ENCODE assay signal across 12 mouse cellular contexts in genomic region chr11:95071266-95071665, GRCm38 (mm10). TPM values are rescaled to one million over a fixed set of nuclear protein-coding genes. Genes with fewer than 3 reads are reported as not detected.
A peak's percentile ranks its signal among the peaks of the same experiment; 100 is the strongest.
DNase-seq lines count a peak whose midpoint lies in the region; ATAC-seq lines count a peak whose summit lies in the region.
"Had no signal": no experiment of that assay in that cellular context is flagged by ENCODE, and none has a peak within 500 bp of the region (broad histone marks: within the 10 kb centered on the region; RNA-seq: fewer than 3 reads in every experiment).

No protein-coding gene starts in this region.

- H3K9me3 ChIP-seq in heart, embryonic 15.5 days (replicated peaks), result no peaks in the 10 kb centered on the region
- H3K9me3 ChIP-seq in lung, embryonic 15.5 days, result no peaks in the 10 kb centered on the region
- H3K9me3 ChIP-seq: embryonic facial prominence, embryonic 12.5 days; hindbrain, embryonic 15.5 days had no signal

- ATAC-seq in cerebellum, adult (ENCODE audit: insufficient number of reproducible peaks, low FRiP score, low TSS enrichment), result no peak
- peak; percentile 80 for ATAC-seq in heart, embryonic 15.5 days (replicated peaks; ENCODE audit: insufficient number of reproducible peaks, insufficient read depth, low FRiP score, low read depth)
- ATAC-seq in lung, embryonic 15.5 days (ENCODE audit: borderline replicate concordance, extremely low read depth, low FRiP score, low TSS enrichment), result peak; percentile 71
- ATAC-seq: CD4-positive, CD25-positive, alpha-beta regulatory T cell, adult 4 months had no signal

- 10% methylated on average over 7 of the region's 7 CpGs for WGBS in heart, embryonic 15.5 days
- WGBS in lung, embryonic 15.5 days, result 9% methylated on average over 7 of the region's 7 CpGs

- H3K36me3 ChIP-seq in heart, embryonic 15.5 days, result peaks cover 3% of the 10 kb centered on the region; the same call in 1 of the 2 replicates
- no peaks in the 10 kb centered on the region for H3K36me3 ChIP-seq in lung, embryonic 15.5 days
- H3K36me3 ChIP-seq: embryonic facial prominence, embryonic 12.5 days; hindbrain, embryonic 15.5 days had no signal

- H3K4me3 ChIP-seq in heart, embryonic 15.5 days, result no peak overlapping the region
- H3K4me3 ChIP-seq in lung, embryonic 15.5 days, result no peak overlapping the region
- H3K4me3 ChIP-seq: embryonic facial prominence, embryonic 12.5 days; hindbrain, embryonic 15.5 days had no signal

- H3K27ac ChIP-seq in heart, embryonic 15.5 days, result peak overlapping the region; percentile 86
- peak overlapping the region; percentile 86 for H3K27ac ChIP-seq in lung, embryonic 15.5 days
- H3K27ac ChIP-seq: embryonic facial prominence, embryonic 12.5 days; hindbrain, embryonic 15.5 days had no signal

- no peaks in the 10 kb centered on the region for H3K27me3 ChIP-seq in heart, embryonic 15.5 days
- H3K27me3 ChIP-seq in lung, embryonic 15.5 days, result peaks cover 12% of the 10 kb centered on the region
- H3K27me3 ChIP-seq: hindbrain, embryonic 15.5 days had no signal

- peak overlapping the region; percentile 30 for H3K4me2 ChIP-seq in heart, embryonic 15.5 days
- H3K4me2 ChIP-seq in lung, embryonic 15.5 days, result peak overlapping the region; percentile 30
- H3K4me2 ChIP-seq: embryonic facial prominence, embryonic 12.5 days; hindbrain, embryonic 15.5 days had no signal

- peaks cover 76% of the 10 kb centered on the region for H3K4me1 ChIP-seq in heart, embryonic 15.5 days (replicated peaks)
- H3K4me1 ChIP-seq in lung, embryonic 15.5 days, result peaks cover 75% of the 10 kb centered on the region

- peak; percentile 35 to 51 for DNase-seq in cerebellum, postnatal 25 days
- DNase-seq in Muller cell, postnatal 12 days (ENCODE audit: inconsistent ontology term), result peak; percentile 85
- no peak for DNase-seq in embryo, embryonic 9.5 days (ENCODE audit: extremely low spot score)
- DNase-seq in frontal cortex, postnatal 25 days (ENCODE audit: low spot score in 2 of 2), result no peak
- DNase-seq in urinary bladder, postnatal 10 days (ENCODE audit: low spot score), result no peak
- DNase-seq: right cerebral cortex, postnatal 14 days had no signal

- H3K9ac ChIP-seq in heart, embryonic 15.5 days, result no peak overlapping the region
- H3K9ac ChIP-seq in lung, embryonic 15.5 days, result no peak overlapping the region
- H3K9ac ChIP-seq: embryonic facial prominence, embryonic 12.5 days; hindbrain, embryonic 15.5 days had no signal

RNA-seq across cellular contexts. Expression of gene Itga3, which starts 5.3 kb away (rescaled TPM):
- polyA plus RNA-seq in heart, embryonic 15.5 days (2015; fragmentation: Nextera tagmentation; extraction: Ambion mirVana), result 9.7 and 12.9 TPM in 2 replicates
- 27.0 and 27.3 TPM in 2 replicates for polyA plus RNA-seq in lung, embryonic 15.5 days (2015; fragmentation: Nextera tagmentation; extraction: Ambion mirVana)

RNA-seq across cellular contexts. Expression of gene Pdk2, which starts 30.1 kb away (rescaled TPM):
- polyA plus RNA-seq in heart, embryonic 15.5 days (2015; fragmentation: Nextera tagmentation; extraction: Ambion mirVana), result 114 and 117 TPM in 2 replicates
- polyA plus RNA-seq in lung, embryonic 15.5 days (2015; fragmentation: Nextera tagmentation; extraction: Ambion mirVana), result 27.8 and 30.9 TPM in 2 replicates

RNA-seq across cellular contexts. Expression of gene Dlx3, which starts 48.7 kb away (rescaled TPM):
- 0.08 and 0.10 TPM in 2 replicates for polyA plus RNA-seq in heart, embryonic 15.5 days (2015; fragmentation: Nextera tagmentation; extraction: Ambion mirVana)
- 0.23 and 0.50 TPM in 2 replicates for polyA plus RNA-seq in lung, embryonic 15.5 days (2015; fragmentation: Nextera tagmentation; extraction: Ambion mirVana)

Comparison
In these comparisons a context has a peak if more than half of its experiments do, and no peak if none do; other contexts are left out.
1. DNase-seq: peak in cerebellum, postnatal 25 days (2 of 2) and Muller cell, postnatal 12 days (single experiment); none in embryo, embryonic 9.5 days (single experiment), frontal cortex, postnatal 25 days (0 of 2) and urinary bladder, postnatal 10 days (single experiment).